Mouse (Mus musculus) heart, embryonic 16.5 days (tissue): ENCODE data around the gene Tmem100. TPM values are rescaled to one million over a fixed set of nuclear protein-coding genes. Genes with fewer than 3 reads are reported as not detected.

Experiments
- ATAC-seq: fragments of 200-750 bp; cut with Nextera tagmentation; replicated peaks from 2 replicates; pipeline ENCODE4 v1.8.0; 2017; ENCODE audit warnings: moderate number of reproducible peaks; ENCODE audit not compliant: insufficient read depth, low FRiP score; ENCODE audit errors: extremely low read depth
- H3K27ac ChIP-seq: fragments of 300-500 bp; sonication (generic); 2 replicates; pipeline ENCODE4 v1.5.1; 2014; ENCODE audit warnings: mild to moderate bottlenecking, low read length, control low read depth, moderate library complexity
- H3K27me3 ChIP-seq: fragments of 300-500 bp; sonication (generic); 2 replicates; pipeline ENCODE4 v1.6.1; 2014; ENCODE audit warnings: low read length, mixed read lengths; ENCODE audit not compliant: control insufficient read depth, insufficient read depth
- H3K36me3 ChIP-seq: fragments of 300-500 bp; sonication (generic); 2 replicates; pipeline ENCODE4 v1.6.1; 2014; ENCODE audit not compliant: control insufficient read depth, insufficient read depth
- H3K4me1 ChIP-seq: fragments of 300-500 bp; sonication (generic); 2 replicates; pipeline ENCODE4 v1.6.1; 2014; ENCODE audit warnings: low read length, mixed read lengths; ENCODE audit not compliant: control insufficient read depth, insufficient read depth
- H3K4me2 ChIP-seq: fragments of 300-500 bp; sonication (generic); 2 replicates; pipeline ENCODE4 v1.6.1; 2014; ENCODE audit warnings: low read depth, mild to moderate bottlenecking, control low read depth, low read length
- H3K4me3 ChIP-seq: fragments of 300-500 bp; sonication (generic); 2 replicates; pipeline ENCODE4 v1.5.1; 2014; ENCODE audit warnings: mild to moderate bottlenecking, control low read depth, low read length
- H3K9ac ChIP-seq: fragments of 300-500 bp; sonication (generic); 2 replicates; pipeline ENCODE4 v1.6.1; 2014; ENCODE audit warnings: low read length, control low read depth
- H3K9me3 ChIP-seq: fragments of 300-500 bp; sonication (generic); replicated peaks from 2 replicates; pipeline ENCODE4 v1.6.1; 2016; ENCODE audit warnings: low read length; ENCODE audit not compliant: control insufficient read depth
- WGBS: fragments of 180-500 bp; shearing (Covaris S2); extraction: QIAGEN DNeasy Blood & Tissue Kit; methylation state at CpG from one replicate; pipeline ENCODE4 v1.1.7; 2014; 5-methylcytosine and 5-hydroxymethylcytosine counted together
- polyA plus RNA-seq: library from polyadenylated mRNA; unstranded; fragments of >200 nt; fragmentation: Nextera tagmentation; extraction: Ambion mirVana; gene quantifications from 2 replicates; pipeline ENCODE4 v1.2.1, GENCODE M21; 2015

The Tmem100 gene
- polyA plus RNA-seq, 1 experiment from 2014 or later = 13.4 TPM

DNA sequence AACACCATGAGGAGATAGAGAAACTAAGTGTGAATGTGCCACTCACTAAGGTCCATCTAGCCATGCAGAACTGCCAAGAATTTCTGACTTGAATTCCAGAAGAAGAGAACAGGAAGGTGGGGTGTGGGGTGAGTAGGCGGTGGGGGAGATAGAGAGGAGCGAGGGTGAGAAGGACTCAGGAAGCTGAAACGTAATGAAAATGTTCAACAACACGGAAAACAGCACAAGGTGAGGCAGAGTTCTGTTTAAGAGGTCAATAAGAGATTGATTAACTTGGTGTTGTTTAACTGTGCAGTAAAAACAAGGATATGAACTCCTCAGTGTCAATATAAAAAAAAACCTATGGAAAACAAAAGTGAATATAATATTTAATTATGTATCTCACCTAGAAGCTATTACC, 24.0 kb upstream of the Tmem100 start:
- no peaks in the 10 kb centered on the region for H3K9me3 ChIP-seq
- no peak overlapping the region for H3K9ac ChIP-seq
- ATAC-seq = no peak

DNA sequence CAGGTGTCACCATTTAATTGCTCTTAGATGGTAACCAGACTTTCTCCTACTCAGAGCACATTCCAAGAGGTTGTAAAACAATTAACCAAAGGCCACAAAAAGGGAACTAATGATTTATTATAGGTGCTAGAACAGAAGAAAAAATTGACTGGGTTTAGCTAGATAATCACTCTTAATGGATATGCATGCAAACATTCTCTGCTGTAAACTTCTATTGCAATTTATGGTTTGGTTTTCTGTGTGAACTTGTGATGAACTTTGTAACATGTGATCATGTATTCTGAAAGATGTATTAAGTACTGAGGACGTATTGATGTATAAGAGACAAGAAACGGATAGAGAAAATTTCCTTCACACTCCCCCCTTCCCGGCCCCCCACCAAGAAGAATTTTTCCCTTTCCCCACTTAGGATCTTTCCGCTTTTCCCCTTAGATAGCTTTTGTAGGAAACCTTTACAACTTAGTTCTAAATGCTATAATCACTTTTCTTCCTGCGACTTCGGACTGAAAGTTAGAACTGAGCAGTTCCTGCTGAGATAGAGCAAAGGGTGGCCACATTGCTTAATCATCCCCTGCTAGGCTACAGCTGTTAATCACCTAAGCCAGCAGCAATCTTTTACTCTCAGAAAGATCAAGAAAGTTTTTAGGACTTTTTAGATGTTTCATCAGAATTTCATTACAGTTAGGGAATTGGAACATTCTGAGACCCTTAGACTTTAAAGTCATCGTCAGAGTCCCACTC, 22.2 kb upstream of the Tmem100 start:
- Histone ChIP-seq H3K4me1 (no peaks in the 10 kb centered on the region), H3K9me3 (no peaks in the 10 kb centered on the region), H3K36me3 (no peaks in the 10 kb centered on the region), H3K27me3 (no peaks in the 10 kb centered on the region), H3K4me3 (no peak overlapping the region), H3K4me2 (no peak overlapping the region), H3K27ac (no peak overlapping the region), H3K9ac (no peak overlapping the region)
- ATAC-seq = no peak
- 51% methylated on average over 7 of the region's 7 CpGs for WGBS

More for the DNA sequence above, 24.0 kb upstream of the Tmem100 start:
- Histone ChIP-seq H3K27me3 (no peaks in the 10 kb centered on the region), H3K4me2 (no peak overlapping the region), H3K36me3 (no peaks in the 10 kb centered on the region), H3K27ac (no peak overlapping the region), H3K4me1 (peaks cover 7% of the 10 kb centered on the region; the same call in 1 of the 2 replicates), H3K4me3 (no peak overlapping the region)
- 41% methylated on average over 4 of the region's 4 CpGs for WGBS

DNA sequence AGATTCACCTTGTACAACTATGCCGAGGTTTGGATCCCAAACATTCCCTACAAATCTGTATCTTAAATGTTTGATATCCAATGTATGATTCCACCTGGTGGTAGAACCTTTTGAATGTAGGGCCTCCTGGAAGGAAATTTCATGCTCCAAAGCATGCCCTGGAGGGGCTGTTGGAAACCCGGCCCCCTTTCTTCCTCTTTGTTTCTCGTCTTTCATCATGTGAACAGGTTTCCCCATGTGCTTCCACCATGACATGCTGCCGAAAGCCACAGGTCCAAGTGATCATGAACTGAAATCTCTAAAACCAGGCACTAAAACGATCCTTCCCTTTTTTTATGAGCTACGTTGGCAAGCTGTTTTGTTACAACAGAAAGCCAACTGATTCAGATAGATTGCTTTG, 16.5 kb upstream of the Tmem100 start:
- WGBS = 81% methylated on average over 6 of the region's 6 CpGs
- no peak for ATAC-seq

DNA sequence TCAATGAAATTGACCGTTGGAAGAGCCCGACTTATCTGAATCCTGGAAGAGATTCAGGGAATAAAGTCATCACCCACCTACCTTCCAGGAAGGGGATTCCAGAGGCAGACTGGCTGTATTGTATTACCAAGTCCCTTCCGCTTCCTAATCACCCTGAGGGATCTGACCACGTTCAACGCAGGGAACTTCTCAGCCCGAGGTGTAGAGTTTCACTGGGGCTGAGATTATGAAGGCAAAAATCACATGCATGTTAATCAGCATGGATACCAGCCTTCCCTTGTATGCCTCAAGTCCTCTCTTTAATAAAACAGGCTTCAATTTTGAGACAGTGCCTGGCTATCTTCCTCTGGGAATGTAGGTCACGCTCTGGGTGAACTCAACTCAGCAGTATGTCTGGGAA, 14.9 kb upstream of the Tmem100 start:
- Histone ChIP-seq H3K4me2 (no peak overlapping the region), H3K9ac (no peak overlapping the region), H3K9me3 (no peaks in the 10 kb centered on the region), H3K27ac (no peak overlapping the region), H3K36me3 (no peaks in the 10 kb centered on the region), H3K4me1 (no peaks in the 10 kb centered on the region), H3K4me3 (no peak overlapping the region), H3K27me3 (no peaks in the 10 kb centered on the region)
- ATAC-seq = no peak
- WGBS = 56% methylated on average over 7 of the region's 7 CpGs

More for the DNA sequence above, 16.5 kb upstream of the Tmem100 start:
- H3K36me3 ChIP-seq = no peaks in the 10 kb centered on the region
- no peak overlapping the region for H3K27ac ChIP-seq
- H3K27me3 ChIP-seq = no peaks in the 10 kb centered on the region
- H3K4me3 ChIP-seq = no peak overlapping the region
- no peaks in the 10 kb centered on the region for H3K4me1 ChIP-seq
- no peak overlapping the region for H3K9ac ChIP-seq
- no peaks in the 10 kb centered on the region for H3K9me3 ChIP-seq
- H3K4me2 ChIP-seq = no peak overlapping the region

DNA sequence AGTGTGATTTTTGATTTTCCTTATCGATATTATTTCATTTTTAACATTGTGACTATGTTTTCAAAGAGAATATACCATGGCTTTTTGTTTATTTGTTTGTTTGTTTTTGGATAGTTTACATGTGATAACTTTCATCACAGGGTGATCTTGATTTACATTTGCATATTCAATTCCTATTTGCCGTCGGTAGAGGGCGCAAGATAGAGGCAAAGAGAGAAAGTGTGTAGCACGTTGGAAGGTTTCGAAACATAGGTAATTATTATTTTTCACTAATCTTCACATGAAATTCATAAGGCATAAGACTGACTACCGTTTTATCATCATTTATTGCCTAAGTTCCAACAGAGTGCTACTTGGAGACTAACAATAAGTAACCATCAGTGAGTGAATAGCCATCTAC, 11.0 kb upstream of the Tmem100 start:
- Histone ChIP-seq H3K4me1 (no peaks in the 10 kb centered on the region), H3K36me3 (no peaks in the 10 kb centered on the region), H3K27ac (no peak overlapping the region), H3K27me3 (no peaks in the 10 kb centered on the region), H3K4me2 (no peak overlapping the region), H3K4me3 (no peak overlapping the region), H3K9me3 (no peaks in the 10 kb centered on the region), H3K9ac (no peak overlapping the region)
- 16% methylated on average over 7 of the region's 7 CpGs for WGBS
- no peak for ATAC-seq

DNA sequence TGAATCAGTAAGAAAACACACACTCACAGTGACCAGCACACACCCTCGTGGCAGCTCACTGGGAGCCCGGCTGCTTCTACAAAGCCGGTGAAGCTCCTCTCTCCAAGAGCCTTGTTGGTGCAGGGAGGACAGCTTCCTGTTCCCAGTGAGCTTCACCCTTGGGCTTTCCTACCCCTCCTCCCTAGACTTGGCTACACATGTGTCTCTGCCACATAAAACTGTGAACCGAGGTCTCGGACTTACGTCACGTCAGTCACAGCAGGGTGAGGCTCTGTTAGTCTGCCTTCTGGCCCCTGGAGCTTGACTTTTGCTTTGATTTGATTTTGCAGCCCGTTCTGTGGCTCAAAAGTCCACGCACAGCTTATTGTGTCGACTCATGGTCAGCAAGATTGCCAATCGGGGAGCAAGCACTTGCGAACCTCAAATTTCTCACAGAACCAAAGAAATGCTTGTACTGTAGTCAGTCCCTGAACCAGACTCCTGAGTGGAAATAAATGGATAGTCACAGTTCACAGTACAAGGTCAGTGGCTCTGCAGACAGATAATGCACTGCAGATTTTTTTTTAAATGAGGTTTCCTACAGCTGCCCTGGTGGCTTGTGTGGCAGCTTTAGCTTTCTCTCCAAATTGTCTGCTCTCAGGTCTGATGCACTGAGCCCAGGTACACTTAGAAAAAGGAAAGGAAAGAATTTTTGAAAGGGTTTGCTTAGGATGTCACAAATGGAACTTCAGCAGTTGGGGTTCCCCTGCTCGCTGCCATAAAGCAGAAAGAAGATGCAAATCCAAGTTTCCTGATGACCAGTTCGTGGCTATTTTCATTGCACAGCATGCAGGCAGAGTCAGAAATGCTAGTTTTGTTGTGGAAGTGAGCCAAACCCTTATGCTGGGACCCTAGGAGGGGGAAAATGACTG, 4.0 kb upstream of the Tmem100 start:
- ATAC-seq = no peak
- no peaks in the 10 kb centered on the region for H3K36me3 ChIP-seq
- H3K9ac ChIP-seq = no peak overlapping the region
- H3K9me3 ChIP-seq = no peaks in the 10 kb centered on the region
- no peak overlapping the region for H3K4me2 ChIP-seq
- no peak overlapping the region for H3K4me3 ChIP-seq
- WGBS = 58% methylated on average over 14 of the region's 14 CpGs
- H3K27ac ChIP-seq = no peak overlapping the region; the same call in 1 of the 2 replicates
- H3K27me3 ChIP-seq = 0 out of 2 replicates have a peak, but pooled peaks cover 4% of the 10 kb centered on the region
- H3K4me1 ChIP-seq = peaks cover 6% of the 10 kb centered on the region

DNA sequence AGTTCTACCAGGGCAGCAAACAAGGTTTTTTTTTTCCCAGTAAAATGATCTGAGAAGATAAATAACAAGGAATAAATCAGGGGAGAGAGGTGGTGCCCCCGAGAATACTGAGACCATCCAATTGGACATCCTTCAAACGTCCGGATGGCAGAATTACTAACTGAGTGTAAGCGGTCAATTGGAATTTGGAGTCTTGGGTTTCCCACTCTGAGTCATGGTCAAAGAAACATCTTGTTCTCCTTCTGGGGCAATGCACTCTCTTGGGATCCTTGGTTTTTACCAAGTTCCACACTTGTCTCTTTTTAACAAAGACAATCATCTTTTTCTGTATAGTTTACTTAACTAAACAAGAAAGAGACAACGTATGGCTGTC, 3.4 kb upstream of the Tmem100 start:
- Histone ChIP-seq H3K27ac (no peak overlapping the region), H3K4me1 (peaks cover 6% of the 10 kb centered on the region), H3K9ac (no peak overlapping the region), H3K4me3 (no peak overlapping the region), H3K27me3 (peaks cover 4% of the 10 kb centered on the region; the same call in 1 of the 2 replicates), H3K4me2 (no peak overlapping the region), H3K9me3 (no peaks in the 10 kb centered on the region), H3K36me3 (no peaks in the 10 kb centered on the region)
- no peak for ATAC-seq
- WGBS = 73% methylated on average over 5 of the region's 5 CpGs

DNA sequence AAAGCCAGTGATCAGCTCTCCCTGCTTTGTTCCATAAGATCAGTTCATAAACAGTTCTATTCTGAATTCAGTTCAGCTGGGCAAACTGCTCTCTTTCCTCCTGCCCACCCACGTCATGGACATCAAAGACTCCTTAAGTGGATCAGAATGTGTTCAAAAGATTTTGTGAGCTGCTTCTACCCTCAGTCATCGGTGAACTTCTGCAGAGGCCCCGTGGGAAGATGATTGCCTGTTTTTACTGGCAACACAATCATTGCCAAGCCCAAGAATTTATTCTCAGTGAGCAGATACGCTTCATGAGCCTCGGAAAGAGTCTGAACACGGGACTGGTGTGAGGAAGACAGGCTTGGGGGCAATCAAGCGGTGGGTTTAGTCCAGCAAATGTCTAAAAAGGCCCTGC, 2.9 kb upstream of the Tmem100 start:
- Histone ChIP-seq H3K36me3 (no peaks in the 10 kb centered on the region), H3K9ac (no peak overlapping the region), H3K27ac (no peak overlapping the region), H3K27me3 (peaks cover 4% of the 10 kb centered on the region; the same call in 1 of the 2 replicates), H3K9me3 (no peaks in the 10 kb centered on the region), H3K4me3 (no peak overlapping the region), H3K4me1 (peaks cover 6% of the 10 kb centered on the region), H3K4me2 (no peak overlapping the region)
- 48% methylated on average over 7 of the region's 7 CpGs for WGBS
- no peak for ATAC-seq

DNA sequence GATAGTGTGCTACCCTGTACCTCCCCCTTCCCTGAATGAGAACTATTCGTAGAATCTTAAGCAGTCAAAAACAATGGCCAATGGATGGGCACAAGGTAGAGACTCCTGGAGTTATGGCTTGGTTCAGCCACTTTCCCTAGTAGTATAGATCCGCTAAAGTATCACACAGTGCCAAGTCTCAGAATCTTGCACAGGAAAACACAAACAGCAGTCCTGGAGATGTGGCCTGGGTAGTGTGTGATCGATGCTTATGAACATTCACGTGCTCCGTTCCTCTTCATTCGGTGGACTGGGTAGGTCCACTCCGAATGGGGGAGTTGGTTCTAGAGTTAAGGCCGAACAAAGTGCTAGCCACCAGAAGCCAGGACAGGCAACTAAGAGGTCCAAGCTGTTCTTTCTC, 1.4 kb upstream of the Tmem100 start:
- 85% methylated on average over 8 of the region's 8 CpGs for WGBS
- H3K9ac ChIP-seq = no peak overlapping the region

More for the DNA sequence above, 1.4 kb upstream of the Tmem100 start:
- H3K27ac ChIP-seq = no peak overlapping the region
- no peaks in the 10 kb centered on the region for H3K36me3 ChIP-seq
- peaks cover 4% of the 10 kb centered on the region; the same call in 1 of the 2 replicates for H3K27me3 ChIP-seq
- no peak overlapping the region for H3K4me3 ChIP-seq
- no peak overlapping the region for H3K4me2 ChIP-seq
- no peaks in the 10 kb centered on the region for H3K9me3 ChIP-seq
- peaks cover 9% of the 10 kb centered on the region for H3K4me1 ChIP-seq
- no peak for ATAC-seq
